Mouse (Mus musculus): ENCODE data around the gene Fut2. TPM values are rescaled to one million over a fixed set of nuclear protein-coding genes. Genes with fewer than 3 reads are reported as not detected.

Fut2 gene
- 0.11 TPM in 1 of 2 replicates, not detected in the other for total RNA-seq (2021)
- long read RNA-seq, experiment 1: 0 reads
- long read RNA-seq, experiment 2: 0 reads

GRCm38 (mm10) chr7:45666161-45666560, at the start of gene Fut2:
Gene Fut2, minus strand, starts transcription at chr7:45666394.
- no peak for DNase-seq

GRCm38 (mm10) chr7:45715090-45715708, 49.0 kb upstream of the Fut2 start, which contains the start of gene Rpl18:
Gene Rpl18, plus strand, starts transcription at chr7:45715457.
- peak; percentile 99 for DNase-seq

DNA sequence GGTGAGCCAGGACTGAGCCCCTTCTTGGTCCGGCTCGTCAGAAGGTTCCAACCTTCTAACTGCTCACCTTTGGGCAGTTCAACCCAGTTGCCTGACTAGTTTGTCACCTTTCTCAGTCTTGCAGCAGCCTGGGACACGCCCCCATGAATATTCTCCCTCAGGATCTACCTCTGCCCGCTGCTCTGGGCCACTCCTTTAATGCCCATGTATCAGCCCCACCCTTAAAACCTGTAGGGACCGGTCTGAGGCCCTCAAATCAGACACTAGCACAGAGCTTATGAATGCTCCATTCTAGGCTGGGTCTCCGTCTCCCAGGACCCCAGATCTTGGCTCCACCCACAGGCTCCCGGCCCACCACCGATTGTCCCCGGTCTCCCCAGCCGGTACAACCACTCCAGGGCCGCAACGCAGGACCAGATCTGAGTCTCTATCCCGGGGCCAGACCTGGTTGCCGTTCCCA, 48.5 kb upstream of the Fut2 start:
- DNase-seq: no peak

DNA sequence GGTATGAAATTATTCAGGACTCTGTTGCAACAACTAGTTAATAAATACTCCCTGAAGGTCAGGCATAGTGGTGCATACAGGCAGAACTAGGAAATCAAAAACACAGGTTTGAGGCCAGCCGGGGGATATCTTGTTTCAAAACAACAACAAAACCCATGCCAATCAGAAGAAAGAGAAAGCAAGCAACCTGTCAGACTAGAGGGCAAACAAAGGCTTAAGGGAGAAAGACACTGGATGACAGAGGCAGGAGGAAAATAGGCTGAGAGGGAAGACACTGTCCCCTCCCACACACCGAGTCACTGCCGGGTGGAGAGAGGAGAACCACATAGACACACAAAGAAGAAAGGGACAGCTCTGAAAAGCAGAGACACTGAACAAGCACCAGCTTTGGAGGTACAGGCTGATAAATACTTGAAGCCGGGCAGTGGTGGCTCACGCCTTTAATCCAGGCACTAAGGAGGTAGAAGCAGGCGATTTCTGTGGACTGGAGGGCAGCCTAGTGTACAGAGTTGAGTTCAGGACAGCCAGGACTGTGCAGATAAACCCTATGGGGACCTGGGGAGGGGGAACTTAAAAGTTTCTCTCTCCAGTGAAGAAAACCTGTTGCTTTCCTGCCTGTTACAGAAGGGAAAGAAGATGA, 47.8 kb upstream of the Fut2 start:
- DNase-seq: no peak

DNA sequence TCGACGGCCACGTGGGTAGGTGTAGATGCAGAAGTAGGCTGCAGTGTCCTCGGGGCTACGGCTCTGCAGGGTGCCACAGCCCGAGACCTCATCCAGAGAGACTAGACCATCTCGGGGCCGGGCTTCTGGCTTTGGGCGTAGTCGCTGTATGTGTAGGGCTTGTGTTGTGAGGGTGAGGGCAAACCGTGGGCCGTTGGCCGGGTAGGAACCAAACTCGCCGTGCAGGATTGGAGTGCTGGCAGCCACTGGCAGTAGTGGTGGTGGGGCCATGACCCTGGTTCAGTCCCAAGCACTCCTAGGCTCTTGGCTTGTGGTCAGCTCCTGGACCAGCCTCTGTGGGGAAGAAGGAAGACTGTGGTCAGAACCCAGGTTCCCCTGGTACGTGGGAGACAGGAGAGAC, 47.2 kb upstream of the Fut2 start:
- DNase-seq: no peak

DNA sequence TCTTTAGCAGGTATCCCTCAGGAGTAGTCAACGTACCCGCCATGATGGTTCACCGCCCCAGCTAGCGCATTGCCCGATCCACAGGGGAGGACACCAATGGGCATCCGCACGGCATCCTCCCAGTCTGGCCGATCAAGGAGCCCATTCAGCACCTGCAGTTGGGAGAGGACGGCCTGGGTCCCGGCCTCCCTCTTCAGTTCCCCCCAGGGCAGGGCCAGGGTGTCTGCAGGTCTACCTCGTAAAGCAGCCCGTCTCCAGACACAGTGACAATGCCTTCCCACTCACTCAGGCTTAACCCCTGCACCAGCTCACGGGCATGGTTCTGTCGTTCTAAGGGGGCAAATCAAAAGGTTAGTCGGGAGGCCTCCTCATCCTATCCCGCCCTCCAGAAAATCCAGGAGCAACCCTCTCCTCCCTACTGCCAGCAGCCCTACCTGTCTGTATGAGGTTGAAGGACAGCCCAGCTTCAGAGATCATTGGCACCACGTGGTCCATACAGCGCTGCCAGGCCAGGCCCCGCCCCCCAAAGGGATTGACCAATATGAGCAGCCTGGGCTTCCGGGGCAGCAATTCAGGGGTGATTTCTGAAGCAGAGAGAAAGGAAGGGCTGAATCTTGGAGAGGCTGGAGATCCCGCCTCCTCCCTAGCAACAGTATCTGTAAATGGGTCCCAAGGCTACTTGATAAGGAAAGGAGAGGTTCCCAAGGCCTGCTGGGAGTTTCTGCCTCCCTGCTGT, 46.0 kb upstream of the Fut2 start:
- DNase-seq: peak; percentile 92

- peak; percentile 46 for DNase-seq
These were observed 45.3 kb upstream of the Fut2 start for GRCm38 (mm10) chr7:45711316-45712021.

- DNase-seq: no peak
These were observed 44.4 kb upstream of the Fut2 start for GRCm38 (mm10) chr7:45710477-45711191.

DNA sequence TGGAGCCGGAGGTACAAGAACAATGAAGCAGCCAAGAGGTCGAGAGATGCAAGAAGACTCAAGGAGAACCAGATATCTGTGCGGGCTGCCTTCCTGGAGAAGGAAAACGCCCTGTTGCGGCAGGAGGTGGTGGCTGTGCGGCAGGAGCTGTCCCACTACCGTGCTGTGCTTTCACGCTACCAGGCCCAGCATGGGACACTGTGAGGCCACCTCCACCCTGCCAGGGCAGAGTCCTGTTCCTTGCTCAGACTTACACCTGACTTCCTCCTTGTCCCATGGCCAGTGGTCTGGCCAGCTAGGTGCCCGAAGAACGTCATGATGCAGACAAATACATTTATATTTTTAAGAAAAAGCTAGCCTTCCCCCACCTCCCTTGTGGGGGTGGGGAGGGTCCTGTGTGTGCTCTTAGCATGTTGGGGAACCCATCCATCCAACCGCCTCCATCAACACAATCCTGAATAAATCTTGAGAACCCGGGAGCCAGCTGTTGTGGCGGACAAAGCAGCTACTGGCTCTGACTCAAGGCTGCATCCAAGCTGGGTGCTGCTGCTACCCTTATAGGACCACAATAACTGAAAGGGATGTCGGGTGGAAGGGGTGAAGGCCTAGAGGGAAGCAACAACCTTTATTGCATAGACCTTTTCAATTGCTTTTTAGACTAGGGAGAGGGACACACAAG, 43.6 kb upstream of the Fut2 start:
- DNase-seq: no peak

- peak; percentile 41 for DNase-seq
These were observed 42.8 kb upstream of the Fut2 start for GRCm38 (mm10) chr7:45709036-45709435.

- DNase-seq: peak; percentile 44
These were observed 42.1 kb upstream of the Fut2 start for GRCm38 (mm10) chr7:45708221-45708761.

- DNase-seq: peak; percentile 99
These were observed 41.3 kb upstream of the Fut2 start for GRCm38 (mm10) chr7:45707375-45707967.

DNA sequence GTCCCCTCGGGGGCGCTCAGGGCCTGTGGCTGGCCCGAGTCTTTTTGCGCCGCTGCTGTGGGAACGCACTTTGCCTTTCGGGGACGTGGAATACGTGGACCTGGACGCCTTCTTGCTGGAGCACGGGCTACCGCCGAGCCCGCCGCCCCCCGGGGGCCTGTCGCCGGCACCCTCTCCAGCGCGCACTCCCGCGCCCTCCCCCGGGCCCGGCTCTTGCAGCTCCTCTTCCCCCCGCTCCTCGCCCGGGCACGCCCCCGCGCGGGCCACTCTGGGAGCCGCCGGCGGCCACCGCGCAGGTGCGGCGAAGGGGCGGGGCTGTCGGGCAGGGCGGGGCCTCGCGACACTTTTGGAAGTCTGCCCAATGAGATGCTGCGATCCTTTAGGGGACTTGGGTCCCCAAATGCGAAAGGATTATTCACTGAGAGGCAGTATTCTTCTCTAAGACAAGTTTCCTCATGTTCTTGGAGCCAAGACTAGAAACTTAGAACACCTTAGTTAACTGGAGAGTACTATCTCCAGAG, 40.6 kb upstream of the Fut2 start:
- peak; percentile 97 for DNase-seq

GRCm38 (mm10) chr7:45705873-45706281, 39.7 kb upstream of the Fut2 start:
- DNase-seq: peak; percentile 94

DNA sequence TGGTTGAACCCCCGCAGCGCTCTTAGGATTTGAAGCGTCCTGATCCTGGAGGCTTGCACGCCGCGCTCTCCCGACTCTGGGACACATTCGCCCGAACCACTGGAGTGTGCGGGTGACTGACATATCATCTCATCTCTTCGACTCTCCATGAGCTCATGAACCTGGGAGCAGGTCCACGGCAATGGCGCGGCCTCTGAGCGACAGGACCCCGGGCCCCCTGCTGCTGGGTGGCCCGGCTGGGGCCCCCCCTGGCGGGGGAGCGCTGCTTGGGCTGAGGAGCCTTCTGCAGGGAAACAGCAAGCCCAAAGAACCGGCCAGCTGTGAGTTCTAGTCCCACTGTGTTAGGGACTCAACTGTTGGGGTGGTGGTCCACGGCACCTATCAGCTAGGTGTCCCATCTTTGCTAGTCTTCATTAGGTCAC, 39.3 kb upstream of the Fut2 start:
- no peak for DNase-seq

DNA sequence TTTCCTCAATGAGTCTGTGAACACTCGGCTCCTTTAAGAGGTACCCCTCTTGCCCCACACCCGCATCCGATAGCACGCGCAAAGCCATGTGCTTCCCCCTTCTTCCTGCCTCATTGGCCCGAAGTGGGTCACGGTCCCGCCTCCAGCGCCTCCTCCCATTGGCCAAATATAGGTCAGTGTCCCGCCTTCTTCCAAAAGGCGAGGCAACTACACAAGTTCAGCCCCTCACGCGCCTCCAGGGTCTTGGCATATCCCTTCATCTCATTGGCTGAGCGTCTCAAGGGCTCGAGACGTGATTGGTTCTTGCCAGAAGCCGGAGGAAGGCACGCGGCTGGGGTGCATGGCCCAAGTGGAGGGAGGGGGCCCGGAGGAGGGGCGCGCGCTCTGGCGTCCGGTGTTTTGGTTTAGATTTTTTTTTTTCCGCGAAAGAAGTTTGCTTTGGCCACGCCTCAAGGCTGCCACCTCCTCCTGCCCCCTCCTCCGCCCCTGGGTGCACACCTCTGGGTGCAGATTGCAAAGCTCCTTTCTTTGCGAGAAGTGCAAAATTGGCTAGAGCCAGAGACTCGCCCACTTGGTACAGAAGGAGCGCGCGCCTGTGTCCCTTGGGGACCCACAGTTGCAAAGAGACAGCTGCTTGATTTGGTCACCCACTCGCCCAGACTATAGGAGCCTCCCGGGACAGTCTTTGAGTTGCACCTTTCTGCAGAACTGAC, 38.7 kb upstream of the Fut2 start, which contains the start of gene Dbp:
Gene Dbp (plus strand): TSS at position 359 of the 713 bp plus-strand sequence.
- DNase-seq: peak; percentile 99

DNA sequence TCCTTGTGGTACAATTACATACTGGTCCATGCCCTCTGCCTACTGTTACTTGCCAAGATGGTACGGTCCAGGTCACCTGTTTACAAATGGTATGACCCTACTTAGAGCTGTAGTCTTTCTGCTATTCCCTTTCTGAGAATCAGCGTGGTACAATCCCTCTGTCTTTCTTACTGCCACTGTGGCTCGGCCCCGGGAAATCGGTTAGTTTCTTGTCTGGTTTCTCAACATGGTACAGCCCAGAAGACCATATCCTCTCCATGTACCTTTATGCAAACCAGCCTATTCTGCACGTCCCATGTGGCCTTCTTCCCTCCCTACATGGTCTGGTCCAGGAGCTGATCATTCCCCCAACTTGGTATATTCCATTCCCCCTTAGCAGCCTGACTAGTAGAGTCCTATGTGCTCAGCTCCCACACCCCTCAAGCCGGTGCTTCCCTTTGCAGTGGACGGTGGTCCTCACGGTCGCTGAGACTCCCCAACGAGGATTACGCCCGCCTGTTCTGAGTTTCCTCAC, 37.9 kb upstream of the Fut2 start:
- peak; percentile 79 for DNase-seq

DNA sequence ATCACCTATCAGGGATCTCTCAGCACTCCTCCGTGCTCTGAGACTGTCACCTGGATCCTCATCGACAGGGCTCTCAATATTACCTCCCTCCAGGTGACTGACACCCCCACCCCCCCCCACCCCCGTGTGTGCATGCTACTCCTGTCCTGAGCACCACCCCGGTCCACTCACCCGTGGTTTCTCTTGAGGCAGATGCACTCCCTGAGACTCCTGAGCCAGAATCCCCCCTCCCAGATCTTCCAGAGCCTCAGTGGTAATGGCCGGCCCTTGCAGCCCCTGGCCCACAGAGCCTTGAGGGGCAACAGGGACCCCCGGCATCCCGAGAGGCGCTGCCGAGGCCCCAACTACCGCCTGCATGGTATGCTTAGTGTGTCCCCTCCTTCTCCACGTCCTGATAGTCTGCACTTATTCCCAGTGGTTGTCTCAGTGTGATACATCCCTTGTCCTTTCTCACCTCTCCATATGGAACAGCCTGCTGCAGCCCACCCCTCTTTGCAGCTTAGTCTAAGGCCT, 37.4 kb upstream of the Fut2 start:
- no peak for DNase-seq

Data from adrenal gland, postnatal 14 days (tissue).